Mouse (Mus musculus) CD4-positive helper T cell, adult 2 months (primary cell): ENCODE measurements around the gene Hsdl1.
A peak's percentile ranks its signal among the peaks of the same experiment; 100 is the strongest.

Source experiments
- DNase-seq: peaks from one replicate; pipeline ENCODE4 v3.0.0-alpha.2; 2012; ENCODE audit warnings: low read depth, missing footprints, low spot score

Hsdl1 gene

DNA sequence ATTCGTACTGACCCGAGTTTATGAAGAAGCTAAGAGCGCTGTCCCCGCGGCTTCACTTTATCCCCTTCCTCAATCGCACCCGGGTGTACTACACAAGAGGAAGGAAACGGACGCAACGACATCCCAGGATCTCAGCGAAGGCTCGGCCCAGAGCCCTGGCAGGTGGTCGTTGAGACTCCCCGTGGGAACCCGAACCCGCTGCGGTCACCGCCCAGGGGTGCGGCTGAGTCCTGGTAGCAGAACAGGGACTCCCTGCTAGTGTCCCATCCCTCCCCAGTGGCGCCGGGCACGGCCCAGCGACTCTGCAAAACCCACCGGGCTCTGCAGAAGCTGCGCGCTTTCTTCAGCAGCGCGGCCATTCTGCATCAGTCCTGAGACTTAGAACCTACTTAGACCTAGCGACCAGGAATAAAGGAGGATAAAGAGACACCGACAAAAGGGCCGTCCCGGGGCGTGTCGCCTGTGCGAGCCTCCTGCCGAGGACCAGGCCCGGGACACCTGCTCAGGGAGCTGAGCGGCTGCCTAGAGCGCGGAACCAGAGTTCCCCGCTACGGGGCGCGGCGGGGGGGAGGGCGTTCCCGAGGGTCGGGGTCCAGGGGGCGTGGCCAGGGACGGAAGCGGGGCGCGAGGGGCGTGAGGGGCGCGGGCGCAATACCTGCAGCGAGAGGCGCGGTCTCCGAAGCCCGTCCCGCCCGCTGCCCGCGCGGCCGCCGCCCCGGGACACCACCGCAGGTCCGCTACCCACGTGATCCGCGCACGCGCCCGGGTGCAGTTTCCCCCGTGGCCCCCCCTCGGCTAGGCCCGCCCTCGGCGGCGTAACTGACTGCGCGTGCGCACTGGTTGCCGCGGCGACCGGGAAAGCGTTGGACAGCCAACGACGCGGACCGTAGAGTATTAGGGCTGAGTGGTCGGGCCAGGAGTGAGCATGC is at the start of gene Hsdl1, which contains the start of gene Dnaaf1:
Gene Hsdl1 (minus strand): TSS at position 747 of the 929 bp plus-strand sequence.
Gene Dnaaf1 (plus strand): TSS at position 799 of the 929 bp plus-strand sequence.
- DNase-seq = peak; percentile 93

DNA sequence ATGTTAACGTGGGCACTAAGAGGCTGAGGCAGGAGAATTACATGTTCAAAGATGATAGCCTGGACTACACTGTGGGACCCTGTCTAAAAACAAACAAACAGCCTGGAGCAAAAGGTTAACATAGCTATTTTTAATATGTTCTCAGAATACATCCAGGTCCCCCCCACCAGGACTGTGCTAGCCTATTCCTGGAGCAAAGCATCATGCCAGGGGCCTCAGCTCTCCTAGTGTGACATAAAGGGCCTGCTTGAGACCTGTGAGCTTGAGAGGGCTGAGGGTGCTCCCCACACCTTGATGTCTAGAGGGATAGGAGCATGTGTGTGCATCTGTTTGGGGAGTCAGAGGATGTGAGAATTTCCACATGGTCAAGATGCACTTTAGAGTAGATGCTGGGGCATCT is 48.8 kb upstream of the Hsdl1 start:
- DNase-seq = no peak

DNA sequence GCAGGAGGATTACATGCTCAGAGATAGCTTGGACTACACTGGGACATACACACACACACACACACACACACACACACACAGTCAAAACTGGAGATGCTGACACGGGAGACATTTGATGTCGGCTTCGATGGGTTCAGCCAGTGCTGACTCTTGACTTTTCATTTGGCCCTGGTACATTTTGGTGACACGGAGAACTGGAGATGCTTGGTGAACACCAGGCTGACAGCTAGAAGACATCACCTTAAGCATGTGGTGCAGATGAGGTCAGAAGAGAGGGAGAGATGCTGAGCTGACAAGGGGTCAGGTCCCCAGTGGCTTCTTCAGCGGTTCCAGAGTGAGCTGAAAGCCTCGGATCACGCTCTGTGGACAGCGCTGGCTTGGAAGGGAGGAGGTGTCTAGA is 48.1 kb upstream of the Hsdl1 start:
- no peak for DNase-seq

DNA sequence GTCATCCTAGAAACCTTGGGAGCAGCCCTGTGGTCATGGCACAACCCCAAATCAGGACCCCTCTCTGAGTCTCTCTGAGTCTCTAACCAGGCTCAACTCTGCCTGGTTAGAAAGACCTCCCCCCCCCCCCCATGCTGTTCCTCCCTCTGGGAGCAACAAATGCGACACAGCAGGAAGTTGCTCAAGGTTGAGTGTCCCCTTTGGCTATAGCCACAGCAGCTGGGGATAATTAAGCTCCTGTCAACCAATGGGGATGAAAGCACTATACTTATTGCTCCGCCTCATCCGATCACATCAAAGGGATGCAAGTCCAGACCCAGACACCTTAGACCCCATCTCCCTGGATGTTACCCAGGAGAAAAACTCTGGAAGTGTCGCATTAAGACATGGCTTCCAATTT is 47.6 kb upstream of the Hsdl1 start:
- no peak for DNase-seq

DNA sequence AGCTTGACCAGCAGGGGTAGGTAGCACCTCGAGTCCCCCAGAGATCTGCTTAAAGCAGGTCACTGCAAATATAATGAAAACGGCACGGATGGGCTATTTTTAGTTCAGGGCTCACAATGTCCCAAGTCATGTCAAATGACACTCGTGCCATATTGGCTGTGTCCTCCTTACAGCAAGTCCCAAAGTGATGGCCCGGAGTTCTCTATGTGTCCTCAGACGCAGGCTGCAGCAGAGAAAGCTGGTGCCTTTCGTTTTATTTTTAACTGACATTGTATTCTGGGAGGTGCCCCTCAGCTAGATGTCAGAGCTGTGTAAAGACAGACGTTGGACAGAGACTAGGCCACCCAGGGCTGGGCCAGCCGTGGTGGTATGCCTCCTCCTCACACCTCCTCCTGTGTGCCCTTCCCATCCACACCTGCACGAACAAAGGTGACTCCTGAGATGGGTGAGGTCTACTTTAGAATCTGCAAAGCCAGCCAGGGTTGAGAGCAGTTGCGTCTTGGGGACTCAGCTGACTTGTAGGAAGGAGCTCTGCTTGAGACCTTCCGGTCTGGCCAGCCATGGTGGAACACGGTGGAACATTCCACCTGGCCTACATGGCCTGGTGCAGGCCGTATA is 46.0 kb upstream of the Hsdl1 start:
- DNase-seq = no peak

DNA sequence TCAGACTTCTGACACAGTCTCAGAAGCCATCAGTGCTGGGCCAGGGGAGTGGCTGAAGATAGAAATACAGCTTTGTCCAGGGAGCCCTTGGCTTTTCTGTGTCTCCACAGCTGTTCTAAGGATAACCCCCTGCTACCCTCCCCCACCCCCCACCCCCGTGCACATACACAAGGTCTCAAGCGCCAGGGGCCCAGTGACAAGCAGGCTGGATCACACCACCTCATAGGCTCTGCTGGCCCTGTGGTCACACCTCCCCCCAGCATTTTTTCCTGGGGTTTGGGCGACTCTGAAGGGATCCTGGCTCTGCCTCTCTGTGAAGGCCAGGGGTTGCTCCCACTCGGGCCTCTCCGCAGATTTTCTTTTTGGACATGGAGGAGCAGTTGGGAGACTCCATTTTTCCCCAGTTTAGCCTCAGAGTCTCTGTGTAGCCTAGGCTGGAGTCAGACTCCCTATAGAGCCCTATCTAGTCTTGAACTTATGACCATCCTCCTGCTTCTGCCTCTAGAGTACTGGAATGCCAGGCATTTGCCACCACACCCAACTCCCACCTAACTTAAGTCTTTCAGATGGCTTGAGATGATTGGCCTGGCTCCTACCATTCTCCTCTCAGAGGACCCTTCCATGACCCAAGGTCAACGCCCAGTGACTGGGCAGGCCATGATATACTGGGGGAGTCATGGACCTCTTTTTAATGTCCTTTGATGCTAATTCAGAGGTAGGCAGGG is 45.3 kb upstream of the Hsdl1 start:
- no peak for DNase-seq

DNA sequence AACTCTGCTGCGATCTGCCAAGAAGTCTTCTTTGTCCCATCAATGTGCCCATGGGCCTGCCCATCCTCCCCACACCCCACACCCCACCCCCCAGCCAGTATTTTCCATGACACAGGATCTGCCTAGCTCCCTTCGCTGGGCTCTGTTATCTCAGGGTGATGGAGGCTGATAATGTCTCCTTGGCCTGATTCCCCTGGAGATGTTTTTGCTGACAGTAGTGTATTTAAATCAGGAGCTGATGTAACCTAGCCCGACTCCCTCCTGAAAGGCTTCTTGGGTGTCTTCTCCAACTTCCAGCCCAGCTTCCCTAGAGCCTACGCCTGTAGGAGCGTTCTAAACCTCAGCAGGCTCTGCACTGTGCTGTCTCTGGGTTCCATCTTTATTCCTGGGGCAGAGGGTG is 43.9 kb upstream of the Hsdl1 start:
- DNase-seq = no peak

DNA sequence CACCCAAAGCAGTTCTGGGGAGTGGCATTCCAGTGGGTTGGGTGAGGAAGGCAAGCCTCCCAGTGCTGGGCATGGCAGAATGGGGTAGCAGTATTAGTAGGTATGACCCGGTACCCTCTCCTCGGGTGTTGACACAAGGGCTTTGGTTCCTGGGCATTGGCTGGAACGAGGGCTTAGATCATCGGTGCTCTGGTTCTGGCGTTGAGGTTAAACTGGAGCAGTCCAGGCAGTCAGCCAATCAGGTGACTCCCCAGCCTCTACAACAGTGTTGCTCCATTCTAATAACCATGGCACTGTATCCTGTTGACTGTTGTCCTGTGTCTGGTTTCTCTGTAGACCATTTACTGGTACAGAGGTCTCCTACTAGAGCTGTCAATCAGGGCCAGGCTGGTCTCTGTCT is 42.6 kb upstream of the Hsdl1 start:
- DNase-seq = no peak

DNA sequence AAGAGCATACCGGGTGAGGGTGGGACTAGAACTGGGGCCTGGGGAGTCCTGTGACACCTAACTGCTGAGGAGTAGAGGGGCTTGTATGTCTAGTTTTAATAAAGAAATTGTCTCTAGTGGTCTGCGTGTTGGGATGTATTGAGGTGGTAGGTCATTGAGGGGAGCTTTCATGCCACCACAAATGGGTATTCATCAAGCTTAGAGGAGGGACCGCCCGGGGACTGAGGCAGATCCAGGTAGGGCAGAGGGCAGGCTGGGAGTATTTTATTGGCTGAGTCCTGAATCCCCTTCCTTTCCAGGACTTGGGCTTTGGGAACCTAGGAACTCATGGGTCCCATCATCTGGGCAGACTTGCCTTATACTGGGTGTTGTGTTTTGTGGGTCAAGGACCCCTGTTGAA is 41.8 kb upstream of the Hsdl1 start:
- no peak for DNase-seq

DNA sequence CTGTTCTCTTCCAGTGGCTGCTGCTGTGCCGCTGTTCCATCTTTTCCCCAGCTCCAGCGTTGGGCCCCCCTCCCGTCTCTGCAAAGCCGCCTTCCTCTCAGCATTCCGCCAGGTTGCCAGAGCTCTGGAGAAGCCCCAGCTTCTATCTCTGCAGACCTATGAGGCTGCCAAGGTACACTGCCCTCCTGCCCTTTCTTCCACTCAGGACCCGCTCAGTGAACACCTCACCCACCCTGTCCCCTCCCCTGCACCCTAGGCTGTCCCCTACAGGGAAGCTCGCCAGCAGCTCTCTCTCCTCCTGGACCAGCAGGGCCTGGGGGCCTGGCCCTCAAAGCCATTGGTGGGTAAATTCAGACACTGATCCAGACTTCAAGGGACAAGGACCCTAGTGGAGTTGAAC is 41.4 kb upstream of the Hsdl1 start:
- DNase-seq = no peak

DNA sequence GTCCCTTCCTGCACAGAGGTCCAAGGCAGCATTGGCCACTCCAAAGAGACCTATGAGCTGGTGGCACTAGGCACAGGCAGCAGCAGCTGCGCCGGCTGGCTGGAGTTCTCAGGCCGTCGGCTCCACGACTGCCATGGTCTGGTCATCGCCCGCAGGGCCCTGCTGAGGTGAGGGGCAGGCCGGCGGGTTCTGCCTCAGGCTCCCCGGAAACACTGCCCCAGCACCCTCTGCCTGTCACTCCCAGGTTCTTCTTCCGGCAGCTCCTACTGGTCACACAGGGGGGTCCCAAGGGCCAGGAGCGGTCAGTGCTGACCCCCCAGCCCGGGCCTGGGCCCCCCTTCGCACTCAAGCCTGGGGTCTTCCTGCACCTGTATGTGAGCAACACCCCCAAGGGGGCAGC is 40.1 kb upstream of the Hsdl1 start:
- DNase-seq = no peak

DNA sequence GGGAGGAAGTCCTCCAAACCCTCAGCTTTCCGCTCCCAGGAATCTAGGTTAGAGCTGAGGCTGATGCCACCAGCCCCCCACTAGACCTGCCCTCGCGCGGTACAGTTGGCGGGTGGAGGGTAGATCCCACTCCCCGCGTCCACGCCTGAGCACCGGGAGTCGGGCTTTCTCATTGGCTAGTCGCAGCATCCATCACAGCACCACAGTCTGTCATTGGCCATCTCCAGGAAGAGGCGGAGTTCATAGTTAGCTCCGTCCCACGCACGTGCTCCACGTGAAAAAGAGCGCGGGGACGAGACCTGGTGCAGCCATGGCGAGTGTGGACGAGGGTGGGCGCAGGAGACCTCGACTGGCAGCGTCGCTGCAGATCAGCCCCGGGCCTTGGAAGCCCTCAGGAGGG is 37.5 kb upstream of the Hsdl1 start, which contains the start of gene Adad2:
Gene Adad2 (plus strand): TSS at position 277 of the 400 bp plus-strand sequence.
- DNase-seq = no peak

DNA sequence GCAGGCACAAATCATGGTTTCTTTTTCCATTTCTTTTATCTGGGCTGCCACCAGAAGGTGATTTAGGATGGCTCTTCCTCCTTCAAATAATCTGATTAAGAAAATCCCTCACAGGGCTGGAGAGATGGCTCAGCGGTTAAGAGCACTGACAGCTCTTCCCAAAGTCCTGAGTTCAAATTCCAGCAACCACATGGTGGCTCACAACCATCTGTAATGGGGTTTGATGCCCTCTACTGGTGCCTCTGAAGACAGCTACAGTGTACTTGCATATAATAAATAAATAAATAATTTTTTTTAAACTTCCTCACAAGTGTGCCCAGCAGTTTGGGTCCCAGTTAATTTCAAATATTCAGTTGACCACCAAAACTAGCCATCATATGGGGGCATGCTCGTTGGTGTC is 31.2 kb upstream of the Hsdl1 start:
- peak; percentile 42 for DNase-seq

DNA sequence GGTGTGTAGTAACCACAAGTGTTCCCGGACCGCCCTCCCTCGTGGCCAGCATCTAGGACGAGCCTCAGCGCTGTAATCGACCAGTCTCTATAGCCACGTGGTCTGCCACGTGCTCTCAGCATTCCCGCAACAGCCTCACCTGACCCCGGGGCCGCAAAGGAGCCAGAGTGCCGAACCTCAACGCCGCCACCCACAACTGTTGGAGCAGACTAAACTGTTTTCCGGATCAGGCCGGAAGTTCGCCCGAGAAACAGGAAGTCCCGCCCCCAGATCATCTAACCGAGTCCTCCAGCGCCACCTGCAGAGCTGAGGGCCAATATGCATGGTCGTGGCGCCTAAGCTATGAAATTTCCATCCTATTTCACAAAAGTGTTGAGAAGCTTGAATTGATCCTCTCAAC is 30.0 kb upstream of the Hsdl1 start, which contains the start of gene Taf1c:
Gene Taf1c (minus strand): TSS at position 227 of the 400 bp plus-strand sequence.
- peak; percentile 92 for DNase-seq

DNA sequence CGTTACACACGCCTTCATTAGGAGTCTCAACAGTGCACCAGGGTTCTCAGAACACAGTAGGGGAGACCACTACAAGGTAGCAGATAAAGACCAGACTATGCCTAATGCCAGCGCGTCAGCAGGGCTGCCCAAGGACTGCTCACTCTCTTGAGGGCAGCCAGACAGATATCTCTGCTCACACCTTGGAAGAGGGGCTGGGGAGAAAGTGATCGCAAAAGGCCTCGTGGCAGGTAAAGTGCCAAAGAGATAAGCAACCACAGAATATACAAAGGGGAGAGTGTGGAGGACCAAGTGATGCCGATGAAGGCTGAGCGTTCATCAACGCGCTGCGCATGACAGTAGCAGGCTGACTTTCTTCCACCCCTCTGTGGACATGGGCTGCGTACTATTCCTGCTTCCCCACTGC is 29.4 kb upstream of the Hsdl1 start:
- DNase-seq = no peak

DNA sequence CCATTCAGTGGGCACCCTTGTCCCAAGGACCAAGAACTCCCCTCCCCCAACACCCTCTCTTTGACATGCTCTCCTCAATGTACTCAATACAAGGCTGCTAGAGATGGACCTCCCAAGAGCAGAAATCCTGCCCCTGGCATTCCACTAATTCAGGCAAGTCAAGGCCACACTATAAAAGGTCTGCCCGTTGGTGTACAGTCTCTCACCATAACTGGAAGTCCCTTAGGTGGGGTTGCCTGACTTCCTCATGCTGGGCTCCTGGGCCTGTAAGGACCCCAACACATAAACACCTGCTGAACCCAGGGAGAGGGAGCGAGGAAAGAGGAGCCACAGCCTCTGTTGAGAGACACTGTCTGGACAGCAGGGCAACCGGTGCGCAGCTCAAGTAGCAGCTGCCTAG is 28.8 kb upstream of the Hsdl1 start:
- no peak for DNase-seq

DNA sequence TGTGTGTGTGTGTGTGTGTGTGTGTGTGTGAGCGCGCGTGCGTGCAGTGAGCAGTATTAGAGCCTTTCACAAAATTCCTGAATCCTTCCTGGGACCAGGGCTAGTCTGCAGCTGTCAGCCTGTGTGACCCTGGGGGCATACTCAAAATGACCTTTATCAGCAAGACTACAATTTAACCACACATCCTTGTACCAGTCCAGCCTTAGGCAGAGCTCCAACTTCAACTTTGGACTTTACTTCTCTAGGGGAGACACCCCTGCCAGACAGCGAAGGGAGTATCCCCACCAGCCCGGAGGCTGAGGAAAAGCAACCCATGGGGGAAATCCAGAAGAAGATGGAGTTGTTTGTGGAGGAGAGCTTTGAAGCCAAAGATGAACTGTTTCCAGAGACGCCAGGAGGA is 16.5 kb upstream of the Hsdl1 start:
- no peak for DNase-seq

DNA sequence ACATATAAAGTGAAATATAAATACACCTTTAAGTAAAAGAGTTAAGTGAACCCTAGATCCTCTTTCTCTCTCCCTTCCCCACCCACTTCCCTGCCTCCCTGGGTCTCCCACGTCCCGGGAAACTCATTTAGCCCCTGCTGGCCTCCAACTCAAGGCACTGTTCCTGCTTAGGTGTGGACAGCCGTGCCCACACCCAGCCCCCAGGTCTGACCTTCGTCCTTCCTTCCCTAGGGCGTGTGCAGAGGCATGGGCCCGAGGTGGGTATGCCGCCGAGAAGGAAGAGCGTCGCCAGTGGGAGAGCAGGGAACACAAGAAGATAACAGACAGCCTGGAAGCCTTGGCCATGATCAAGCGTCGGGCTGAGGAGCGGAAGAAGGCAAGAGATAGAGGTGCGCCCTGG is 15.4 kb upstream of the Hsdl1 start:
- no peak for DNase-seq

DNA sequence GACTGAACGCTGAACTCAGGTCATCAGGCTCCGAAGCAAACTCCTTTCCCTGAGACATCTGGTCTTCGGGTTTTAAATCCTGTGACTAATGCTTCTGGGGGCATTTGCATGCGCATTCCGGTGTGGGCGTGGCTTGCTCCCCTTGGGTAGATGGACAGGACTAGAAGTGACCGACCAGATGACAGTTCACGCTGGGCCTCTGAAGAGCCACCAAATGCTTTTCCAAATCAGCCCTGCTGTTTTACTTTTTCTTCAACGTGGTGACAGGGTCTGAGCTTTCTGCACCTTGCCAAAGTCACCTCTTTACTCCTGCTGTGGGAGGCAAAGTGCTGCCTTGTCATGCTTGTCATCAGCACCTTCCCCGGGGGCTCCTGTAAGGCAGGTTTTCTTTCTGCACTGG is 13.9 kb upstream of the Hsdl1 start:
- DNase-seq = no peak

DNA sequence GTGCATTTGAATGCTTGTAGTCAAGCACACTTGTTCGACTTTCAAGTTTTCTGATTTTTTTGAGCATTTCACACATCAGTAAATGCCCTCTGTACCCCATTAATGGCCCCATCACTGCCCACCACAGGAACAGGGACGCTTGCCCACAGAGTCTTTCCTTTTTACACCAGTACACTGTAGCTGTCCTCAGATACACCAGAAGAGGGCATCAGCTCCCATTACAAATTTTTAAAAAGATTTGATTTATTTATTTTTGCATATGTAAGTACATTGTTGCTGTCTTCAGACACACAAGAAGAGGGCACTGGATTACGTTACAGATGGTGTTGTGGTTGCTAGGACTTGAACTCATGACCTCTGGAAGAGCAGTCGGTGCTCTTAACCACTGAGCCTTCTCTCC is 13.3 kb upstream of the Hsdl1 start:
- no peak for DNase-seq

DNA sequence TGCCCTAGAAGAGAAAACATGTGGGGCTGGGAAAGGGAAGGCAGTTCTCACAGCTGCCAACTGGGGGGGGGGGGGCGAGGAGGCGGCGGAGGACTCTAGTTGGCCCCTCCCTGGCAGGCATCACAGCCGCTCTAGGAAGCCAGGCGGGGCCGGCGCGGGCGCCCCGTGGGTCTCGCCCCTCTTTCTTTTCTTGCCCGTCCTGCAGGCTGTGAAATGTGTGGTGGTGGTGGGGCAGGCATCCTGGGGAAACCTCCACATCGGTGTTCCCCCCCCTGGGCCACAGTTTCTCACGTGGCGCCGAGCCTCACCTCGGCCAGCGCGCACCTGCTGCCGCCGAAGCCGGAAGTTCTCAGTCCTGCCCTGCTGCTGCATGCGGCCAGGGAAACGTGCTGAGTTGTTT is 10.9 kb upstream of the Hsdl1 start:
- peak; percentile 88 for DNase-seq

DNA sequence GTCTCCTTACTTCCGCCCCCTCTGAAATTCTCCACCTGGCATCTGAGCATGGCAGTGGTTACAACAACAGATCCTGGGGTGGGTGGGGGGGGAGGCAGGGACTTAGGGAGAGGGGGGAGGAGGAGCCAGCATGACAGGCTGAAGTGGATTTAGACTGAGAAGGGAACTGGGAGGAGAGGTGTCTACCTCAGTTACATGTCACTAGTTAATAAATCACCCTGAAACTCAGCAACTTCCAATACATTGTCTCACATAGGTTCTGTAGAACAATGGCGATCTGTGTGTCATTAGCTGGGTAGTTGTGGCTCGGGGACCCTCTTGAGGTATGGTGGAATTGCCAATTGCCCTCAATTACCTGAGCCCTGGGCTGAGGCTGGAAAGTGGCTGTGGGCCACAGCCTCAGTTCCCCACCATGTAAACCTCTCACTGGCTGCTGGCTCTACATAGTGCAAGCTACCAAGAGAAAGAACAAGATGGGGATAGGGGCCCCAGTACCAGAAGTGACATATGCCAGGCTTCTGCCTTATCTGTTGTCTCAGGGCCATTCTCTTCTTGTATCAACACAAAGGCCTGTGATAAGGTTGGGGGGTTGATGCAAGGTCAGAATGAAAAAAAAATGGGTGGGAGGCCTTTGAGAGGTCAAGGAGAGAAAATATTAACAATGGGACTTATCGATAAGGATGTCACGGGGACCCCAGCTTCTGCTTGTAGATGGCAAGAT is 5.6 kb upstream of the Hsdl1 start:
- DNase-seq = no peak
